Mouse (Mus musculus): ENCODE measurements around the gene Gm11938. TPM values are rescaled to one million over a fixed set of nuclear protein-coding genes. Genes with fewer than 3 reads are reported as not detected.
A peak's percentile ranks its signal among the peaks of the same experiment; 100 is the strongest.

The Gm11938 gene
- polyA plus RNA-seq, 1 experiment = not detected

DNA sequence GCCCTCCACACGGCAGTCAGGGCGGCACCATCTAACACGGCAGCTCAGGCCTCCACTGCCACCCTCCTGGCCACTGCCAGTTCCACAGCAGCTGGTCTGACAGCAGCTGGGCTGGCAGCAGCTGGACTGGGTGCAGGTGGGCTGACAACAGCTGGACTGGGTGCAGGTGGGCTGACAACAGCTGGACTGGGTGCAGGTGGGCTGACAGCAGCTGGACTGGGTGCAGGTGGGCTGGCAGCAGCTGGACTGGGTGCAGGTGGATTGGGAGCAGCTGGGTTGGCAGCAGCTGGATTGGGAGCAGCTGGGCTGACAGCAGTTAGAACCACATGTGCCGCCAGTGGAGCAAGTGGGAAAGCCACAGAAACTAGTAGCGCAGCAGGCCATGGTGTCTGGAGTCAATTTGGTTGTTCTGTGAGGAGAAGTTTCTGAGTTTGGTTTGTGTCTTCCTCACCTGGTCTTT lies 19.8 kb downstream of the Gm11938 start, which contains the start of gene Krtap1-4:
Gene Krtap1-4 (minus strand): TSS at position 410 of the 460 bp plus-strand sequence.
- WGBS = 75% methylated on average over 5 of the region's 5 CpGs

DNA sequence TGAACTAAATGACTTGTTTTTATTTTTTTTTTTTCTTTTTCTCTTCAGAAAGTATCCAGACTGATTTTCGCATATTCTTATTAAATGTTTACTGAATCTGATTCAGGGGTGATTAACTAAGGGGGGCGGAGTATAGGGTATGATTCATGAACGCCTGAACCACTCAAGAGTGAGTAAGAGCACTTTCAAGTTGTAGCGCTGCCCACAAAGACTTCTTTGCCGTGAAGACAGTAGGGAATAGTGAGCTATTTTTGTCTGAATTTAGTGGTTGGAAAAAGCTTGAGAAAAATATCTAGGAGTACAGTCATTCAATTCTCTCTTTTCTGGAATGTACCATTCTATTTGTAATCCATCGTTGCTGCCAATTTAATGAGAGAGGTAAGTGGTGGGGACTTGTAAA lies 21.5 kb downstream of the Gm11938 start:
- TF ChIP-seq CTCF (IDR thresholded peaks at IDR 0.05; ENCODE audit: insufficient read depth, low read depth, low read length) = no peak
- TF ChIP-seq POLR2A (IDR thresholded peaks at IDR 0.05; ENCODE audit: insufficient read depth, low read depth, low read length) = no peak

More for the DNA sequence above, 19.8 kb downstream of the Gm11938 start, which contains the start of gene Krtap1-4:
- peaks cover 8% of the 10 kb centered on the region for H3K4me1 ChIP-seq (ENCODE audit: control insufficient read depth, insufficient read depth, low read length)
- H3K27ac ChIP-seq (ENCODE audit: insufficient read depth, low read depth, low read length) = no peak within 1 kb of the TSS
- H3K4me3 ChIP-seq (ENCODE audit: insufficient read depth, low read depth, low read length) = no peak within 1 kb of the TSS
- TF ChIP-seq POLR2A (IDR thresholded peaks at IDR 0.05; ENCODE audit: insufficient read depth, low read depth, low read length) (no peak), CTCF (IDR thresholded peaks at IDR 0.05; ENCODE audit: insufficient read depth, low read depth, low read length) (no peak)

DNA sequence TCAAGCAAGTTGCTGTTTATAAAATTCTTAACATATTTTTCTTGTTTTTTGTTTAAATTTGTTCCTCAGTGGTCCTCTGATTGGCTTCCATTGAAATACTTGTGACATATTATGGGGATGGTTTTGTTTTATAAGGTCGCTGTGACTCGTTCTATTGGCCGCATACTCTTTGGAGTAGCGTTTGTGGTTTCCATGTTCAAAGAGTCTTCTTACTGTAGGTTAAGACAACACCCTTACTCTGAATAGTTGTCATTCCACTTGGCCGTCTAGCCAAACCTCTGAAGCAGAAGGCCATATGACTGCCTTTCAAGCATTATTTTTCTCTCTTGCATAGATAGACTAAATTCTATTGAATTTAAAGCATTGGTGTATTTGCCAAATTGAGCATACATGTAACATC lies 22.1 kb downstream of the Gm11938 start:
- TF ChIP-seq POLR2A (IDR thresholded peaks at IDR 0.05; ENCODE audit: insufficient read depth, low read depth, low read length) (no peak), CTCF (IDR thresholded peaks at IDR 0.05; ENCODE audit: insufficient read depth, low read depth, low read length) (no peak)
- Histone ChIP-seq H3K4me3 (ENCODE audit: insufficient read depth, low read depth, low read length) (no peak overlapping the region), H3K27ac (ENCODE audit: insufficient read depth, low read depth, low read length) (no peak overlapping the region), H3K4me1 (ENCODE audit: control insufficient read depth, insufficient read depth, low read length) (peaks cover 8% of the 10 kb centered on the region)
- WGBS = 88% methylated on average over 5 of the region's 5 CpGs

More for the DNA sequence above, 21.5 kb downstream of the Gm11938 start:
- no peak overlapping the region for H3K4me3 ChIP-seq (ENCODE audit: insufficient read depth, low read depth, low read length)
- WGBS = 29% methylated on average over 6 of the region's 6 CpGs
- H3K4me1 ChIP-seq (ENCODE audit: control insufficient read depth, insufficient read depth, low read length) = peaks cover 8% of the 10 kb centered on the region
- H3K27ac ChIP-seq (ENCODE audit: insufficient read depth, low read depth, low read length) = no peak overlapping the region

DNA sequence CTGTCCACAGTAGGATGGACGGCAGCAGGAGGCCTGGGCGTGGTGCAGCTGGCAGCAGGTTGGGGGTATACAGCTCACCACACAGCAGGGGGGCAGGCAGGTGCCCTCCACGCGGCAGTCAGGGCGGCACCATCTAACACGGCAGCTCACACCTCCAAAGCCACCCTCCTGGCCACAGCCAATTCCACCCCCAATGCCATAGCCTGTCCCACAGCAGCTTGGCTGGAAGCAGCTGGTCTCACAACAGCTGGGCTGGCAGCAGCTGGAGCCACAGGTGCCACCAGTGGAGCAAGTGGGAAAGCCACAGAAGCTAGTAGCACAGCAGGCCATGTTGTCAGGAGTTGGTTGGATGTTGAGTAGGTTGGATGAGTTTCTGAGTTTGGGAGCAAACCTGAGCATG lies 22.5 kb downstream of the Gm11938 start, which contains the start of gene Krtap1-5:
Gene Krtap1-5 (minus strand): TSS at position 381 of the 400 bp plus-strand sequence.
- no peak within 1 kb of the TSS for H3K27ac ChIP-seq (ENCODE audit: insufficient read depth, low read depth, low read length)
- H3K4me1 ChIP-seq (ENCODE audit: control insufficient read depth, insufficient read depth, low read length) = peaks cover 8% of the 10 kb centered on the region
- no peak within 1 kb of the TSS for H3K4me3 ChIP-seq (ENCODE audit: insufficient read depth, low read depth, low read length)
- TF ChIP-seq CTCF (IDR thresholded peaks at IDR 0.05; ENCODE audit: insufficient read depth, low read depth, low read length) = no peak
- no peak for TF ChIP-seq POLR2A (IDR thresholded peaks at IDR 0.05; ENCODE audit: insufficient read depth, low read depth, low read length)
- WGBS = 91% methylated on average over 6 of the region's 6 CpGs

DNA sequence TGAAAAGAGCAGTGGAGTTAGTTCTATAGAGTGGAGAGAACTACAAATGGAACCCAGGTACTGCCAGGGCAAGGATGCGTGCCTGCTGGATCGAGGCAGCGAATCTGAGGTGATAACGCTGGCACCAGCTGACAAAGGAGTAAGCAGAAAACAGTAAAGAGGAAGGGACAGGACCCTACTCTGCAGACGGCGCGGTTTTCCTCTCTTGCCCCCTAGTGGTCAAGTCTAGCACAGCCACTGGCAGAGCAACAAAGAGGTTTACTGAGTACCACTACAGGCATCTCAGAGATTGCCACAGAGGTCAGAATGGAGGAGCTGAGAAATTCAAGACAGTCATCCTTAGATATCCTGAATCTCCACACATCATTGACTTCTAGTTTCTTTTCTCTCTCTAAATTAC lies 29.0 kb downstream of the Gm11938 start:
- WGBS = 3% methylated on average over 7 of the region's 7 CpGs
- no peak overlapping the region for H3K4me3 ChIP-seq (ENCODE audit: insufficient read depth, low read depth, low read length)
- no peak for TF ChIP-seq POLR2A (IDR thresholded peaks at IDR 0.05; ENCODE audit: insufficient read depth, low read depth, low read length)
- TF ChIP-seq CTCF (IDR thresholded peaks at IDR 0.05; ENCODE audit: insufficient read depth, low read depth, low read length) = peak; percentile 42; the same call in 1 of the 2 replicates
- H3K4me1 ChIP-seq (ENCODE audit: control insufficient read depth, insufficient read depth, low read length) = peaks cover 4% of the 10 kb centered on the region; the same call in 1 of the 2 replicates
- no peak overlapping the region for H3K27ac ChIP-seq (ENCODE audit: insufficient read depth, low read depth, low read length)

DNA sequence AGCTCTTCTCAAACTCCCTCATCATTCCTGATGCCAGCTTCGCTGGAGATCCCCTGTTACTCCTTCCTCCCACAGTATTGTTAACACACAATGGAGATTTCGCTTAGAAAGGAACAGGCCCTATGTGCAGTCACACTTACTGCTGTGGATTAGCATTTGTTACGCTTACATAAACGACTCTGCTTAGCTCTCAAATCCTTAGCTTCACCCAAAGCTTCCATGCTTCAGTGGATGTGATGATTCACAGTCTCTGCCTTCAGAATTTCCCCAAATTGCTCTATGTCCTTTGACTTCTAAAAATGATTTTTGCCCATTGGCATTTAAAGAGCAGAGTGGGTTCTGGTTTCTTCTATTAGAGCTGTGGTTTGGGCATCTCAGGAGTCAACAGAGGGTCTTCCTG lies 29.9 kb downstream of the Gm11938 start:
- 22% methylated on average over 4 of the region's 4 CpGs for WGBS
- H3K4me3 ChIP-seq (ENCODE audit: insufficient read depth, low read depth, low read length) = no peak overlapping the region
- TF ChIP-seq POLR2A (IDR thresholded peaks at IDR 0.05; ENCODE audit: insufficient read depth, low read depth, low read length) (no peak), CTCF (IDR thresholded peaks at IDR 0.05; ENCODE audit: insufficient read depth, low read depth, low read length) (no peak)

DNA sequence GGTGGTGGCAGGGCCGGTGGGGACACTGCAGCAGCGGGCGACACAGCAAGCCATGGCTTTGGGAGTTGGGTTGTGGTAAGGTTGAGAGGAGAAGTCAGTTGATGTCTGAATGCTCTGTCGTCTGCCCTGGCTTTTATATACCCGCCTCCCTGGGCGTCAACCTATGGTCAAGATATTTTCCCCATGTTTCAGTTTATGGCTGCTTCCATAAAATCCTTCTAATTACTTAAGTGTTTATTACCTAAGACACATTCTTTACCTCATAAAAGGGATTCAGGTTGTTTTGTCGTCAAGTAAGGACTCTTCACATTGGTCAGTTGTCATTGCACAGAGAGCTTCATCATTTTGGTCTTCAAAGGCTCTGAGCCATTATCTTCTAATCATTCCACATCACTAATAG lies 36.6 kb downstream of the Gm11938 start, which contains the start of gene Krtap3-1:
Gene Krtap3-1 (minus strand): TSS at position 101 of the 400 bp plus-strand sequence.
- Histone ChIP-seq H3K27ac (ENCODE audit: insufficient read depth, low read depth, low read length) (no peak within 1 kb of the TSS), H3K4me3 (ENCODE audit: insufficient read depth, low read depth, low read length) (no peak within 1 kb of the TSS), H3K4me1 (ENCODE audit: control insufficient read depth, insufficient read depth, low read length) (no peaks in the 10 kb centered on the region)
- WGBS = 93% methylated on average over 7 of the region's 7 CpGs
- TF ChIP-seq CTCF (IDR thresholded peaks at IDR 0.05; ENCODE audit: insufficient read depth, low read depth, low read length) (no peak), POLR2A (IDR thresholded peaks at IDR 0.05; ENCODE audit: insufficient read depth, low read depth, low read length) (no peak)

More for the DNA sequence above, 29.9 kb downstream of the Gm11938 start:
- H3K4me1 ChIP-seq (ENCODE audit: control insufficient read depth, insufficient read depth, low read length) = peaks cover 4% of the 10 kb centered on the region; the same call in 1 of the 2 replicates
- no peak overlapping the region for H3K27ac ChIP-seq (ENCODE audit: insufficient read depth, low read depth, low read length)

DNA sequence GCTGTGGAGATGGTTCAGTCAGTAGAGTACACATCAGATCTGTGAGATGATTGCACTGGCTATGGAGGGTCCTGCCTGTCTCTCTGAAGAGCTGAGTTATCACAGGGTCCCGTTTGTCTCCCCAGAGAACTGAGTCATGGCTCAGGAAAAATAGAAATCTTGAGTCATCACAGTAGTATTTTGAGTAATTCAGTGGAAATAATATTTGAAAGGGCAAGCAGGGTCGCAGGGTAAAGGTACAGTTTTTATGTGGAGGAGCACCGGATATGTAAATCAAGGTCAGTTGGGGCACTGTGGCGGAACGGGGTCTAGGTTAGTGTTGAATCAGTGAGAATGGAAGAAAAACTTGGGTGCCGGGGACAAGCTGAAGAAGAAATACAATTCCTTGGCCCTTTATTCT lies 40.5 kb downstream of the Gm11938 start:
- TF ChIP-seq POLR2A (IDR thresholded peaks at IDR 0.05; ENCODE audit: insufficient read depth, low read depth, low read length) = no peak
- no peak for TF ChIP-seq CTCF (IDR thresholded peaks at IDR 0.05; ENCODE audit: insufficient read depth, low read depth, low read length)
- Histone ChIP-seq H3K4me1 (ENCODE audit: control insufficient read depth, insufficient read depth, low read length) (no peaks in the 10 kb centered on the region), H3K27ac (ENCODE audit: insufficient read depth, low read depth, low read length) (no peak overlapping the region), H3K4me3 (ENCODE audit: insufficient read depth, low read depth, low read length) (no peak overlapping the region)
- WGBS = 78% methylated on average over 6 of the region's 6 CpGs

DNA sequence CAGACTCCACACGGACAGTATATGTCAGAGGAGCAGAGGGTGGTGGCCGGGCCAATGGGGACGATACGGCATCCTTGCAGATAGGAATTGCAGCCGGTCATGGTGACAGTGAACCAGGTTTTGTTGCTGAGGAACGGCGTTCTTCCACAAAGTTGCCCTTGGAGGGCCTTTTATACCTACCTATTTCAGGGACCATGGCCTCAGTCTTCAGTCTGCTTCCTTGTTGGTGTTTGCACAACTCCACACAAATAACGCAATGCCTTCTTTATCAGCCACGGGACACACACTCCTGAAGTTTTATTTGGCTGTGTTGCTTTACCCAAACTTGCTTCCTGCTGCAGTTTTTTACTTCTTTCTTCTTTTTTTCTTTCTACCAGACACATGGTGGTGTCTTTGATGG lies 43.7 kb downstream of the Gm11938 start, which contains the start of gene Gm11939:
Gene Gm11939 (minus strand): TSS at position 101 of the 400 bp plus-strand sequence.
- no peaks in the 10 kb centered on the region for H3K4me1 ChIP-seq (ENCODE audit: control insufficient read depth, insufficient read depth, low read length)
- TF ChIP-seq CTCF (IDR thresholded peaks at IDR 0.05; ENCODE audit: insufficient read depth, low read depth, low read length) (no peak), POLR2A (IDR thresholded peaks at IDR 0.05; ENCODE audit: insufficient read depth, low read depth, low read length) (no peak)
- no peak within 1 kb of the TSS for H3K4me3 ChIP-seq (ENCODE audit: insufficient read depth, low read depth, low read length)
- H3K27ac ChIP-seq (ENCODE audit: insufficient read depth, low read depth, low read length) = no peak within 1 kb of the TSS
- WGBS = 94% methylated on average over 9 of the region's 9 CpGs

Measured in olfactory bulb, adult 2 months (tissue).